Mouse (Mus musculus) right cerebral cortex, adult 2 months (tissue): ENCODE data around the gene Sorl1.
"Not testable (repeated sequence)": the region's sequence is repeated elsewhere in the genome, so short reads cannot be mapped to it uniquely, and the experiment has no call there.

Source experiments
- DNase-seq, 2 experiments: peaks; one replicate each; pipeline ENCODE4 v3.0.0; 2021 to 2022; ENCODE audit warnings: low spot score in 2 of 2

Sorl1 gene

GRCm38 (mm10) chr9:42094028-42094551 lies 30.0 kb downstream of the Sorl1 start:
- peak; percentile 52 to 54 for DNase-seq

- DNase-seq: no peak
These were observed 31.3 kb downstream of the Sorl1 start for GRCm38 (mm10) chr9:42092749-42093148.

- no peak for DNase-seq
These were observed 32.5 kb downstream of the Sorl1 start for GRCm38 (mm10) chr9:42091561-42091960.

GRCm38 (mm10) chr9:42087921-42088320 lies 36.2 kb downstream of the Sorl1 start:
- DNase-seq: no peak

- no peak for DNase-seq
These were observed 38.1 kb downstream of the Sorl1 start for GRCm38 (mm10) chr9:42085970-42086369.

- DNase-seq: peak; percentile 89
These were observed 40.4 kb downstream of the Sorl1 start for GRCm38 (mm10) chr9:42083661-42084067.

- no peak for DNase-seq
These were observed 42.2 kb downstream of the Sorl1 start for GRCm38 (mm10) chr9:42081681-42082530.

GRCm38 (mm10) chr9:42080671-42081070 lies 43.4 kb downstream of the Sorl1 start:
- no peak for DNase-seq

- DNase-seq: no peak
These were observed 46.8 kb downstream of the Sorl1 start for GRCm38 (mm10) chr9:42077112-42077845.

- no peak for DNase-seq
These were observed 47.7 kb downstream of the Sorl1 start for GRCm38 (mm10) chr9:42076256-42076849.

GRCm38 (mm10) chr9:42075241-42075640 lies 48.9 kb downstream of the Sorl1 start:
- no peak for DNase-seq

- DNase-seq: no peak
These were observed 52.1 kb downstream of the Sorl1 start for GRCm38 (mm10) chr9:42072010-42072409.

- no peak for DNase-seq
These were observed 53.2 kb downstream of the Sorl1 start for GRCm38 (mm10) chr9:42070856-42071255.

GRCm38 (mm10) chr9:42069471-42069870 lies 54.6 kb downstream of the Sorl1 start:
- DNase-seq: no peak

- no peak for DNase-seq
These were observed 56.1 kb downstream of the Sorl1 start for GRCm38 (mm10) chr9:42067950-42068349.

- no peak for DNase-seq
These were observed 58.3 kb downstream of the Sorl1 start for GRCm38 (mm10) chr9:42065756-42066155.

GRCm38 (mm10) chr9:42063391-42063790 lies 60.7 kb downstream of the Sorl1 start:
- DNase-seq: no peak

GRCm38 (mm10) chr9:42062269-42062668 lies 61.8 kb downstream of the Sorl1 start:
- DNase-seq: no peak

GRCm38 (mm10) chr9:42059006-42059405 lies 65.1 kb downstream of the Sorl1 start:
- DNase-seq: not testable (repeated sequence)

- DNase-seq: no peak
These were observed 67.5 kb downstream of the Sorl1 start for GRCm38 (mm10) chr9:42056591-42056990.

GRCm38 (mm10) chr9:42055378-42055777 lies 68.7 kb downstream of the Sorl1 start:
- DNase-seq: peak; percentile 48 to 65
